Mouse (Mus musculus): ENCODE data around the gene Btnl4.

Btnl4 gene

GRCm38 (mm10) chr17:34437120-34437519 is 40.0 kb downstream of the Btnl4 start:
- DNase-seq = no peak

- DNase-seq = no peak
These were observed 49.5 kb downstream of the Btnl4 start for GRCm38 (mm10) chr17:34427597-34427996.

- DNase-seq = no peak
These were observed 57.1 kb downstream of the Btnl4 start for GRCm38 (mm10) chr17:34420014-34420413.

Data from cerebellum, postnatal 25 days (tissue).